Comparison of ENCODE assay signal across 7 mouse cellular contexts in the genomic region with DNA sequence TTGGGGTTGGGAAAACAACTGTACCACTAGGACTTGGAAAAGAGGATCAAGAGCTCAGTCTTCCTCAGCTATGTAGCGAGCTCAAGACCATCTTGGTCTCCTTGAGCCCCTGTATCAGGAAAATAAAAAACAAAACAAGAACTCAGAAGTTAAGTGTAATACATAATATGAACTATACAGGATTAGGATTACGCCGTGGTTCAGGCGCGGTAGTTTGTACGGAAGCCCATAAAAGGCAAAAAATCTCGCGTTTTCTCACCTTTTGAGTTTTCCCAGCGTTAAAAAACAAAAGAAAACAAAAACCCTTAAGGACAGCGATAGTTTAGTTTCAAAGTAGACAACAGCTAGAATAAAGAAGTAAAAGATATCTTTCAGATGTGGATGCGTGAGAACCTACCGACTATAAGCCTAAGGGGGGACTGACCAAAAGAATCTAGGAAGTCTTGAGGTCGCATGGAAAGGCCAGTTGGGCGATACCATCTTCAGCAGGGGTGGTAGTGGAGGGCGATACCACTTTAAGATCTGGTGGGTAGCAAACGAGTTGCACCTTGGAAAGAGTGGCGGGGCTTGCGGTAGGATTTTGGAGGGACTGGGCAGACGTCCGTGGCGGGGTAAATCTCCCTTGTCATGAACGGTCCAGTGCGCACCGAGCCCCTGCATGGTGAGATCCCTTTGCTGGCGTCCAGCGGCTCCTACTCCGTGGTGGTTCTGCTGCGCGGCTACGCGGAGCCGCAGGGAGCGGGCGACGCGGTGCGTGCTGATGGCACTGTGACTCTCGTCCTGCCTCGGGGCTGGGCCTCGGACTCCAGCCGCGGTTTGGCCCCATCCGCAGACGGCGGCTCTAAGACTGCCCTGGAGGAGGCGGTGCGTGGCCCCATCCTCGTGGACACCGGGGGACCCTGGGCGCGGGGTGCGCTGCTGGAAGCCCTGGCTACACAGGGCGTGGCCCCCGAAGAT. TPM values are rescaled to one million over a fixed set of nuclear protein-coding genes. Genes with fewer than 3 reads are reported as not detected.
DNase-seq lines count a peak whose midpoint lies in the region; ATAC-seq lines count a peak whose summit lies in the region.

A gene (plus strand): TSS at position 544 of the 957 bp plus-strand sequence.

- no peaks in the 10 kb centered on the region for H3K27me3 ChIP-seq in embryonic facial prominence, embryonic 10.5 days (replicated peaks; ENCODE audit: low read depth, poor library complexity, severe bottlenecking)
- H3K27me3 ChIP-seq in limb, embryonic 13.5 days: no peaks in the 10 kb centered on the region
- H3K27me3 ChIP-seq in midbrain, embryonic 16.5 days (ENCODE audit: control insufficient read depth, insufficient read depth, low read depth, low read length): no peaks in the 10 kb centered on the region

- 8% methylated on average over 54 of the region's 54 CpGs for WGBS in embryonic facial prominence, embryonic 10.5 days
- WGBS in limb, embryonic 13.5 days: 7% methylated on average over 53 of the region's 54 CpGs
- WGBS in midbrain, embryonic 16.5 days: 7% methylated on average over 54 of the region's 54 CpGs

- peak within 1 kb of the TSS; percentile 81 for H3K4me2 ChIP-seq in limb, embryonic 13.5 days (replicated peaks)
- H3K4me2 ChIP-seq in midbrain, embryonic 16.5 days (ENCODE audit: low read length): peak within 1 kb of the TSS; percentile 85

- DNase-seq in adrenal gland, postnatal 14 days: peak; percentile 90
- peak; percentile 85 for DNase-seq in embryonic facial prominence, embryonic 10.5 days (ENCODE audit: low spot score)
- peak; percentile 98 for DNase-seq in heart, adult 11 months
- peak; percentile 90 for DNase-seq in kidney, adult 18-20 months
- DNase-seq in spleen, postnatal 10 days (ENCODE audit: low spot score in 2 of 2): peak; percentile 88 to 89

- H3K9ac ChIP-seq in limb, embryonic 13.5 days: peak within 1 kb of the TSS; percentile 86
- H3K9ac ChIP-seq in midbrain, embryonic 16.5 days (ENCODE audit: low read depth, low read length): peak within 1 kb of the TSS; percentile 94

- ATAC-seq in limb, embryonic 13.5 days (ENCODE audit: low FRiP score, low read depth): peak; percentile 86
- peak; percentile 86 for ATAC-seq in midbrain, embryonic 16.5 days

- H3K27ac ChIP-seq in embryonic facial prominence, embryonic 10.5 days (replicated peaks): peak within 1 kb of the TSS; percentile 92
- peak within 1 kb of the TSS; percentile 83 for H3K27ac ChIP-seq in limb, embryonic 13.5 days
- peak within 1 kb of the TSS; percentile 89 for H3K27ac ChIP-seq in midbrain, embryonic 16.5 days (ENCODE audit: low read length)

- peaks cover 46% of the 10 kb centered on the region for H3K36me3 ChIP-seq in embryonic facial prominence, embryonic 10.5 days (replicated peaks)
- H3K36me3 ChIP-seq in limb, embryonic 13.5 days: peaks cover 38% of the 10 kb centered on the region
- peaks cover 12% of the 10 kb centered on the region for H3K36me3 ChIP-seq in midbrain, embryonic 16.5 days (ENCODE audit: control insufficient read depth, insufficient read depth, low read length)

- no peaks in the 10 kb centered on the region for H3K9me3 ChIP-seq in embryonic facial prominence, embryonic 10.5 days
- no peaks in the 10 kb centered on the region for H3K9me3 ChIP-seq in limb, embryonic 13.5 days
- no peaks in the 10 kb centered on the region for H3K9me3 ChIP-seq in midbrain, embryonic 16.5 days (replicated peaks; ENCODE audit: control insufficient read depth, low read length, poor library complexity, severe bottlenecking)

- H3K4me1 ChIP-seq in embryonic facial prominence, embryonic 10.5 days: peaks cover 19% of the 10 kb centered on the region
- H3K4me1 ChIP-seq in limb, embryonic 13.5 days: peaks cover 10% of the 10 kb centered on the region
- H3K4me1 ChIP-seq in midbrain, embryonic 16.5 days (ENCODE audit: control insufficient read depth, insufficient read depth, low read length): peaks cover 18% of the 10 kb centered on the region

- H3K4me3 ChIP-seq in embryonic facial prominence, embryonic 10.5 days: peak within 1 kb of the TSS; percentile 76
- peak within 1 kb of the TSS; percentile 75 for H3K4me3 ChIP-seq in limb, embryonic 13.5 days
- peak within 1 kb of the TSS; percentile 73 for H3K4me3 ChIP-seq in midbrain, embryonic 16.5 days (ENCODE audit: low read depth, low read length)

RNA-seq across cellular contexts. Expression of the gene that starts here (rescaled TPM):
- 7.0 and 8.9 TPM in 2 replicates for total RNA-seq in adrenal gland, postnatal 14 days (2021)
- polyA plus RNA-seq in embryonic facial prominence, embryonic 10.5 days (2016; fragmentation: Nextera tagmentation; extraction: Ambion mirVana): 8.7 and 9.4 TPM in 2 replicates
- 10.5 and 11.3 TPM in 2 replicates for polyA plus RNA-seq in limb, embryonic 13.5 days (2015; fragmentation: Nextera tagmentation; extraction: Ambion mirVana)
- 14.5 and 15.5 TPM in 2 replicates for polyA plus RNA-seq in midbrain, embryonic 16.5 days (2015; fragmentation: Nextera tagmentation; extraction: Ambion mirVana)

Comparison
In these comparisons a context has a peak if more than half of its experiments do, and no peak if none do; other contexts are left out.
1. Peak in every context shown above with its lines: DNase-seq, ATAC-seq, H3K4me3 ChIP-seq and H3K27ac ChIP-seq.